Mouse (Mus musculus) large intestine, adult 2 months (tissue): ENCODE data around the gene Fli1. TPM values are rescaled to one million over a fixed set of nuclear protein-coding genes. Genes with fewer than 3 reads are reported as not detected.

Experiments
- DNase-seq: peaks from one replicate; pipeline ENCODE4 v3.0.0-alpha.2; 2012; ENCODE audit warnings: low read depth, low spot score
- WGBS: fragments of 180-500 bp; shearing (Covaris S2); methylation state at CpG from one replicate; pipeline ENCODE4 v1.1.7; 2018; 5-methylcytosine and 5-hydroxymethylcytosine counted together
- polyA plus RNA-seq: library from polyadenylated mRNA; depleted of rRNA; stranded (reverse); fragments of >200 nt; gene quantifications from 2 replicates; pipeline ENCODE4 v1.2.3, GENCODE M21; 2012

The Fli1 gene
- polyA plus RNA-seq, 1 experiment: 2.2 TPM

- 52% methylated on average over 1 of the region's 1 CpGs for WGBS
- no peak for DNase-seq
Observed at GRCm38 (mm10) chr9:32530975-32531374, 11.7 kb downstream of the Fli1 start.

GRCm38 (mm10) chr9:32530188-32530587, 12.5 kb downstream of the Fli1 start:
- 85% methylated on average over 5 of the region's 5 CpGs for WGBS
- DNase-seq: no peak

GRCm38 (mm10) chr9:32529594-32529993, 13.1 kb downstream of the Fli1 start:
- no peak for DNase-seq
- 80% methylated on average over 5 of the region's 5 CpGs for WGBS

- WGBS: 89% methylated on average over 7 of the region's 7 CpGs
- DNase-seq: no peak
Observed at GRCm38 (mm10) chr9:32527329-32527728, 15.3 kb downstream of the Fli1 start.

- DNase-seq: no peak
- 55% methylated on average over 5 of the region's 5 CpGs for WGBS
Observed at GRCm38 (mm10) chr9:32525787-32526186, 16.9 kb downstream of the Fli1 start.

GRCm38 (mm10) chr9:32522536-32523245, 20.0 kb downstream of the Fli1 start:
- 77% methylated on average over 2 of the region's 2 CpGs for WGBS
- no peak for DNase-seq

- DNase-seq: no peak
- 68% methylated on average over 3 of the region's 3 CpGs for WGBS
Observed at GRCm38 (mm10) chr9:32521331-32521730, 21.3 kb downstream of the Fli1 start.

- 78% methylated on average over 6 of the region's 6 CpGs for WGBS
- no peak for DNase-seq
Observed at GRCm38 (mm10) chr9:32520821-32521220, 21.8 kb downstream of the Fli1 start.

GRCm38 (mm10) chr9:32519101-32520051, 23.3 kb downstream of the Fli1 start:
- WGBS: 56% methylated on average over 22 of the region's 22 CpGs
- no peak for DNase-seq

- 56% methylated on average over 13 of the region's 13 CpGs for WGBS
- no peak for DNase-seq
Observed at GRCm38 (mm10) chr9:32518351-32519075, 24.1 kb downstream of the Fli1 start.

- 60% methylated on average over 9 of the region's 9 CpGs for WGBS
- DNase-seq: no peak
Observed at GRCm38 (mm10) chr9:32516691-32517090, 26.0 kb downstream of the Fli1 start.

- no peak for DNase-seq
Observed at GRCm38 (mm10) chr9:32515894-32516686, 26.6 kb downstream of the Fli1 start.

GRCm38 (mm10) chr9:32514406-32515058, 28.1 kb downstream of the Fli1 start:
- WGBS: 69% methylated on average over 6 of the region's 6 CpGs
- no peak for DNase-seq

More at GRCm38 (mm10) chr9:32515894-32516686, 26.6 kb downstream of the Fli1 start:
- 59% methylated on average over 10 of the region's 10 CpGs for WGBS

GRCm38 (mm10) chr9:32513471-32513870, 29.2 kb downstream of the Fli1 start:
- WGBS: 62% methylated on average over 2 of the region's 2 CpGs
- no peak for DNase-seq

- WGBS: 78% methylated on average over 7 of the region's 7 CpGs
- DNase-seq: no peak
Observed at GRCm38 (mm10) chr9:32510454-32511263, 32.0 kb downstream of the Fli1 start.

- no peak for DNase-seq
- WGBS: 47% methylated on average over 7 of the region's 7 CpGs
Observed at GRCm38 (mm10) chr9:32509706-32510156, 32.9 kb downstream of the Fli1 start.

- 40% methylated on average over 2 of the region's 2 CpGs for WGBS
- no peak for DNase-seq
Observed at GRCm38 (mm10) chr9:32508648-32509047, 34.0 kb downstream of the Fli1 start.

- WGBS: 71% methylated on average over 8 of the region's 8 CpGs
- no peak for DNase-seq
Observed at GRCm38 (mm10) chr9:32508118-32508517, 34.5 kb downstream of the Fli1 start.
